Mouse (Mus musculus): Measurements from ENCODE around the gene Man2b1. TPM values are rescaled to one million over a fixed set of nuclear protein-coding genes. Genes with fewer than 3 reads are reported as not detected.

Man2b1 gene
- polyA plus RNA-seq, 1 experiment = 64.3 TPM

- TF ChIP-seq CTCF (IDR thresholded peaks at IDR 0.05; ENCODE audit: control insufficient read depth, insufficient read depth, low read length) = no peak
- TF ChIP-seq POLR2A (IDR thresholded peaks at IDR 0.05; ENCODE audit: borderline replicate concordance, control insufficient read depth, low read depth, low read length) = no peak
- peak overlapping the region; percentile 92; the same call in 1 of the 2 replicates for H3K27ac ChIP-seq (ENCODE audit: control insufficient read depth, insufficient read depth, low read depth, low read length, poor library complexity)
- peak overlapping the region; percentile 89 for H3K4me3 ChIP-seq (replicated peaks; ENCODE audit: control insufficient read depth, low read depth, low read length)
- H3K4me1 ChIP-seq (ENCODE audit: control insufficient read depth, insufficient read depth, low read length) = peaks cover 1% of the 10 kb centered on the region; the same call in 1 of the 2 replicates
- 0% methylated on average over 14 of the region's 14 CpGs for WGBS
These were observed 45.7 kb upstream of the Man2b1 start for GRCm38 (mm10) chr8:85037366-85037680.

GRCm38 (mm10) chr8:85037681-85038531 is 45.2 kb upstream of the Man2b1 start:
- peaks cover 1% of the 10 kb centered on the region; the same call in 1 of the 2 replicates for H3K4me1 ChIP-seq (ENCODE audit: control insufficient read depth, insufficient read depth, low read length)
- peak overlapping the region; percentile 7; the same call in 1 of the 2 replicates for H3K27ac ChIP-seq (ENCODE audit: control insufficient read depth, insufficient read depth, low read depth, low read length, poor library complexity)
- TF ChIP-seq POLR2A (IDR thresholded peaks at IDR 0.05; ENCODE audit: borderline replicate concordance, control insufficient read depth, low read depth, low read length) (no peak; the same call in 1 of the 2 replicates), CTCF (IDR thresholded peaks at IDR 0.05; ENCODE audit: control insufficient read depth, insufficient read depth, low read length) (no peak)
- peak overlapping the region; percentile 89 for H3K4me3 ChIP-seq (replicated peaks; ENCODE audit: control insufficient read depth, low read depth, low read length)
- 1% methylated on average over 57 of the region's 57 CpGs for WGBS

- H3K27ac ChIP-seq (ENCODE audit: control insufficient read depth, insufficient read depth, low read depth, low read length, poor library complexity) = no peak overlapping the region
- WGBS = 92% methylated on average over 6 of the region's 6 CpGs
- H3K4me1 ChIP-seq (ENCODE audit: control insufficient read depth, insufficient read depth, low read length) = no peaks in the 10 kb centered on the region
- TF ChIP-seq CTCF (IDR thresholded peaks at IDR 0.05; ENCODE audit: control insufficient read depth, insufficient read depth, low read length) (no peak), POLR2A (IDR thresholded peaks at IDR 0.05; ENCODE audit: borderline replicate concordance, control insufficient read depth, low read depth, low read length) (no peak)
- H3K4me3 ChIP-seq (replicated peaks; ENCODE audit: control insufficient read depth, low read depth, low read length) = no peak overlapping the region
These were observed 39.5 kb upstream of the Man2b1 start for GRCm38 (mm10) chr8:85043619-85044018.

GRCm38 (mm10) chr8:85057367-85057766 is 25.7 kb upstream of the Man2b1 start:
- Histone ChIP-seq H3K4me1 (ENCODE audit: control insufficient read depth, insufficient read depth, low read length) (peaks cover 2% of the 10 kb centered on the region; the same call in 1 of the 2 replicates), H3K4me3 (replicated peaks; ENCODE audit: control insufficient read depth, low read depth, low read length) (no peak overlapping the region), H3K27ac (ENCODE audit: control insufficient read depth, insufficient read depth, low read depth, low read length, poor library complexity) (no peak overlapping the region)
- TF ChIP-seq POLR2A (IDR thresholded peaks at IDR 0.05; ENCODE audit: borderline replicate concordance, control insufficient read depth, low read depth, low read length) (no peak), CTCF (IDR thresholded peaks at IDR 0.05; ENCODE audit: control insufficient read depth, insufficient read depth, low read length) (no peak)
- WGBS = 67% methylated on average over 7 of the region's 7 CpGs

GRCm38 (mm10) chr8:85059879-85060616 is 23.0 kb upstream of the Man2b1 start, which contains the start of gene Fbxw9:
Gene Fbxw9, plus strand, starts transcription at chr8:85060055.
- H3K4me3 ChIP-seq (replicated peaks; ENCODE audit: control insufficient read depth, low read depth, low read length) = peak within 1 kb of the TSS; percentile 98
- no peak for TF ChIP-seq CTCF (IDR thresholded peaks at IDR 0.05; ENCODE audit: control insufficient read depth, insufficient read depth, low read length)
- TF ChIP-seq POLR2A (IDR thresholded peaks at IDR 0.05; ENCODE audit: borderline replicate concordance, control insufficient read depth, low read depth, low read length) = no peak
- H3K27ac ChIP-seq (ENCODE audit: control insufficient read depth, insufficient read depth, low read depth, low read length, poor library complexity) = peak within 1 kb of the TSS; percentile 41; the same call in 1 of the 2 replicates
- WGBS = under 1% methylated on average over 53 of the region's 53 CpGs
- peaks cover 2% of the 10 kb centered on the region; the same call in 1 of the 2 replicates for H3K4me1 ChIP-seq (ENCODE audit: control insufficient read depth, insufficient read depth, low read length)

- peaks cover 2% of the 10 kb centered on the region; the same call in 1 of the 2 replicates for H3K4me1 ChIP-seq (ENCODE audit: control insufficient read depth, insufficient read depth, low read length)
- TF ChIP-seq CTCF (IDR thresholded peaks at IDR 0.05; ENCODE audit: control insufficient read depth, insufficient read depth, low read length) (no peak), POLR2A (IDR thresholded peaks at IDR 0.05; ENCODE audit: borderline replicate concordance, control insufficient read depth, low read depth, low read length) (no peak)
- H3K27ac ChIP-seq (ENCODE audit: control insufficient read depth, insufficient read depth, low read depth, low read length, poor library complexity) = no peak overlapping the region
- H3K4me3 ChIP-seq (replicated peaks; ENCODE audit: control insufficient read depth, low read depth, low read length) = no peak overlapping the region
- 87% methylated on average over 4 of the region's 4 CpGs for WGBS
These were observed 20.5 kb upstream of the Man2b1 start for GRCm38 (mm10) chr8:85062603-85063002.

GRCm38 (mm10) chr8:85065213-85065612 is 17.9 kb upstream of the Man2b1 start:
- 63% methylated on average over 2 of the region's 2 CpGs for WGBS
- Histone ChIP-seq H3K27ac (ENCODE audit: control insufficient read depth, insufficient read depth, low read depth, low read length, poor library complexity) (no peak overlapping the region), H3K4me3 (replicated peaks; ENCODE audit: control insufficient read depth, low read depth, low read length) (no peak overlapping the region), H3K4me1 (ENCODE audit: control insufficient read depth, insufficient read depth, low read length) (peaks cover 2% of the 10 kb centered on the region; the same call in 1 of the 2 replicates)
- TF ChIP-seq POLR2A (IDR thresholded peaks at IDR 0.05; ENCODE audit: borderline replicate concordance, control insufficient read depth, low read depth, low read length) (no peak), CTCF (IDR thresholded peaks at IDR 0.05; ENCODE audit: control insufficient read depth, insufficient read depth, low read length) (no peak)

GRCm38 (mm10) chr8:85067155-85067554 is 15.9 kb upstream of the Man2b1 start:
- 94% methylated on average over 2 of the region's 2 CpGs for WGBS
- no peaks in the 10 kb centered on the region; the same call in 1 of the 2 replicates for H3K4me1 ChIP-seq (ENCODE audit: control insufficient read depth, insufficient read depth, low read length)
- no peak overlapping the region for H3K27ac ChIP-seq (ENCODE audit: control insufficient read depth, insufficient read depth, low read depth, low read length, poor library complexity)
- H3K4me3 ChIP-seq (replicated peaks; ENCODE audit: control insufficient read depth, low read depth, low read length) = no peak overlapping the region
- TF ChIP-seq CTCF (IDR thresholded peaks at IDR 0.05; ENCODE audit: control insufficient read depth, insufficient read depth, low read length) = no peak
- no peak for TF ChIP-seq POLR2A (IDR thresholded peaks at IDR 0.05; ENCODE audit: borderline replicate concordance, control insufficient read depth, low read depth, low read length)
